Mouse (Mus musculus): ENCODE results near the gene Itpka. TPM values are rescaled to one million over a fixed set of nuclear protein-coding genes. Genes with fewer than 3 reads are reported as not detected.
A peak's percentile ranks its signal among the peaks of the same experiment; 100 is the strongest.

Gene Itpka
- polyA plus RNA-seq, 1 experiment from 2014 or later: 1.2 TPM

- no peak within 1 kb of the TSS for H3K27ac ChIP-seq
- H3K9me3 ChIP-seq: peaks cover 3% of the 10 kb centered on the region; the same call in 1 of the 2 replicates
- peaks cover 25% of the 10 kb centered on the region for H3K4me1 ChIP-seq
- DNase-seq (ENCODE audit: extremely low spot score, low spot score): no peak
- H3K27me3 ChIP-seq (ENCODE audit: poor library complexity, severe bottlenecking): peaks cover 76% of the 10 kb centered on the region
- H3K36me3 ChIP-seq (replicated peaks): peaks cover 22% of the 10 kb centered on the region
- peak within 1 kb of the TSS; percentile 65; the same call in 1 of the 2 replicates for H3K4me3 ChIP-seq
- WGBS: 12% methylated on average over 9 of the region's 9 CpGs
These were observed 18.1 kb downstream of the Itpka start, which contains the start of gene Ltk for GRCm38 (mm10) chr2:119760251-119760650. TSS of gene Ltk (minus strand) at chr2:119760431.

GRCm38 (mm10) chr2:119762276-119762675 is 20.1 kb downstream of the Itpka start:
- Histone ChIP-seq H3K27me3 (ENCODE audit: poor library complexity, severe bottlenecking) (peaks cover 56% of the 10 kb centered on the region), H3K36me3 (replicated peaks) (peaks cover 40% of the 10 kb centered on the region), H3K4me3 (no peak overlapping the region), H3K4me1 (peaks cover 25% of the 10 kb centered on the region), H3K27ac (no peak overlapping the region), H3K9me3 (peaks cover 1% of the 10 kb centered on the region; the same call in 1 of the 2 replicates)
- 85% methylated on average over 1 of the region's 1 CpGs for WGBS
- DNase-seq (ENCODE audit: extremely low spot score, low spot score): no peak

GRCm38 (mm10) chr2:119763924-119764323 is 21.8 kb downstream of the Itpka start:
- Histone ChIP-seq H3K4me1 (peaks cover 10% of the 10 kb centered on the region), H3K9me3 (no peaks in the 10 kb centered on the region), H3K4me3 (no peak overlapping the region), H3K27me3 (ENCODE audit: poor library complexity, severe bottlenecking) (peaks cover 39% of the 10 kb centered on the region), H3K36me3 (replicated peaks) (peaks cover 53% of the 10 kb centered on the region), H3K27ac (no peak overlapping the region)
- no peak for DNase-seq (ENCODE audit: extremely low spot score, low spot score)
- WGBS: 81% methylated on average over 4 of the region's 4 CpGs

- Histone ChIP-seq H3K4me3 (no peak overlapping the region), H3K27ac (no peak overlapping the region), H3K27me3 (ENCODE audit: poor library complexity, severe bottlenecking) (peaks cover 6% of the 10 kb centered on the region), H3K4me1 (no peaks in the 10 kb centered on the region), H3K36me3 (replicated peaks) (peaks cover 87% of the 10 kb centered on the region), H3K9me3 (no peaks in the 10 kb centered on the region)
- no peak for DNase-seq (ENCODE audit: extremely low spot score, low spot score)
- WGBS: 94% methylated on average over 6 of the region's 6 CpGs
These were observed 25.1 kb downstream of the Itpka start for GRCm38 (mm10) chr2:119767246-119767645.

GRCm38 (mm10) chr2:119787206-119787883 is 45.2 kb downstream of the Itpka start, which contains the start of gene Rpap1:
TSS of gene Rpap1 (minus strand) at chr2:119787537.
- H3K4me3 ChIP-seq: peak within 1 kb of the TSS; percentile 67
- under 1% methylated on average over 44 of the region's 44 CpGs for WGBS
- peak; percentile 90 for DNase-seq (ENCODE audit: extremely low spot score, low spot score)

GRCm38 (mm10) chr2:119789996-119790395 is 47.9 kb downstream of the Itpka start:
- H3K36me3 ChIP-seq (replicated peaks): peaks cover 8% of the 10 kb centered on the region
- H3K4me1 ChIP-seq: peaks cover 15% of the 10 kb centered on the region
- 88% methylated on average over 2 of the region's 2 CpGs for WGBS
- no peak overlapping the region for H3K27ac ChIP-seq
- no peaks in the 10 kb centered on the region for H3K9me3 ChIP-seq
- H3K4me3 ChIP-seq: no peak overlapping the region
- no peaks in the 10 kb centered on the region for H3K27me3 ChIP-seq (ENCODE audit: poor library complexity, severe bottlenecking)
- no peak for DNase-seq (ENCODE audit: extremely low spot score, low spot score)

More at GRCm38 (mm10) chr2:119787206-119787883, 45.2 kb downstream of the Itpka start, which contains the start of gene Rpap1:
- H3K9me3 ChIP-seq: no peaks in the 10 kb centered on the region
- peak within 1 kb of the TSS; percentile 90 for H3K27ac ChIP-seq
- no peaks in the 10 kb centered on the region for H3K27me3 ChIP-seq (ENCODE audit: poor library complexity, severe bottlenecking)
- H3K36me3 ChIP-seq (replicated peaks): peaks cover 30% of the 10 kb centered on the region
- H3K4me1 ChIP-seq: peaks cover 15% of the 10 kb centered on the region

- H3K4me3 ChIP-seq: peak within 1 kb of the TSS; percentile 98; the same call in 1 of the 2 replicates
- peaks cover 4% of the 10 kb centered on the region; the same call in 1 of the 2 replicates for H3K36me3 ChIP-seq (replicated peaks)
- no peak for DNase-seq (ENCODE audit: extremely low spot score, low spot score)
- no peaks in the 10 kb centered on the region for H3K9me3 ChIP-seq
- peaks cover 47% of the 10 kb centered on the region for H3K27me3 ChIP-seq (ENCODE audit: poor library complexity, severe bottlenecking)
- 69% methylated on average over 5 of the region's 5 CpGs for WGBS
- H3K4me1 ChIP-seq: peaks cover 46% of the 10 kb centered on the region
- H3K27ac ChIP-seq: no peak within 1 kb of the TSS
These were observed 55.2 kb downstream of the Itpka start, which contains the start of gene Tyro3 for GRCm38 (mm10) chr2:119797279-119797783. TSS of gene Tyro3 (plus strand) at chr2:119797733.

GRCm38 (mm10) chr2:119798246-119798927 is 56.2 kb downstream of the Itpka start:
- Histone ChIP-seq H3K4me3 (peak overlapping the region; percentile 98; the same call in 1 of the 2 replicates), H3K9me3 (no peaks in the 10 kb centered on the region), H3K36me3 (replicated peaks) (peaks cover 4% of the 10 kb centered on the region; the same call in 1 of the 2 replicates), H3K4me1 (peaks cover 57% of the 10 kb centered on the region), H3K27ac (no peak overlapping the region), H3K27me3 (ENCODE audit: poor library complexity, severe bottlenecking) (peaks cover 55% of the 10 kb centered on the region)
- WGBS: 11% methylated on average over 13 of the region's 13 CpGs
- peak; percentile 63 for DNase-seq (ENCODE audit: extremely low spot score, low spot score)

GRCm38 (mm10) chr2:119799181-119799960 is 57.2 kb downstream of the Itpka start:
- Histone ChIP-seq H3K4me3 (peak overlapping the region; percentile 98), H3K27ac (peak overlapping the region; percentile 96), H3K36me3 (replicated peaks) (peaks cover 13% of the 10 kb centered on the region), H3K9me3 (no peaks in the 10 kb centered on the region), H3K27me3 (ENCODE audit: poor library complexity, severe bottlenecking) (peaks cover 65% of the 10 kb centered on the region), H3K4me1 (peaks cover 67% of the 10 kb centered on the region)
- WGBS: under 1% methylated on average over 65 of the region's 89 CpGs
- peak; percentile 62 for DNase-seq (ENCODE audit: extremely low spot score, low spot score)

GRCm38 (mm10) chr2:119799961-119800550 is 57.9 kb downstream of the Itpka start:
- Histone ChIP-seq H3K4me1 (peaks cover 74% of the 10 kb centered on the region), H3K27me3 (ENCODE audit: poor library complexity, severe bottlenecking) (peaks cover 72% of the 10 kb centered on the region), H3K9me3 (no peaks in the 10 kb centered on the region), H3K27ac (peak overlapping the region; percentile 96), H3K36me3 (replicated peaks) (peaks cover 20% of the 10 kb centered on the region), H3K4me3 (peak overlapping the region; percentile 98)
- peak; percentile 36 for DNase-seq (ENCODE audit: extremely low spot score, low spot score)
- WGBS: 1% methylated on average over 17 of the region's 27 CpGs
